Mouse (Mus musculus) heart, adult 9 months (tissue): ENCODE data around the gene Klhl29.
"Not testable (repeated sequence)": the region's sequence is repeated elsewhere in the genome, so short reads cannot be mapped to it uniquely, and the experiment has no call there.

Experiments
- DNase-seq, 2 experiments: peaks; one replicate each; pipeline ENCODE4 v3.0.0; 2022; ENCODE audit warnings: low spot score in 2 of 2

Gene Klhl29

GRCm38 (mm10) chr12:5358497-5358896 is 17.0 kb downstream of the Klhl29 start:
- DNase-seq, result no peak

GRCm38 (mm10) chr12:5353416-5353815 is 22.1 kb downstream of the Klhl29 start:
- no peak for DNase-seq

- no peak for DNase-seq
These were observed 22.7 kb downstream of the Klhl29 start for GRCm38 (mm10) chr12:5352771-5353170.

- no peak for DNase-seq
These were observed 24.8 kb downstream of the Klhl29 start for GRCm38 (mm10) chr12:5350491-5351285.

GRCm38 (mm10) chr12:5345088-5345487 is 30.4 kb downstream of the Klhl29 start:
- no peak for DNase-seq

DNA sequence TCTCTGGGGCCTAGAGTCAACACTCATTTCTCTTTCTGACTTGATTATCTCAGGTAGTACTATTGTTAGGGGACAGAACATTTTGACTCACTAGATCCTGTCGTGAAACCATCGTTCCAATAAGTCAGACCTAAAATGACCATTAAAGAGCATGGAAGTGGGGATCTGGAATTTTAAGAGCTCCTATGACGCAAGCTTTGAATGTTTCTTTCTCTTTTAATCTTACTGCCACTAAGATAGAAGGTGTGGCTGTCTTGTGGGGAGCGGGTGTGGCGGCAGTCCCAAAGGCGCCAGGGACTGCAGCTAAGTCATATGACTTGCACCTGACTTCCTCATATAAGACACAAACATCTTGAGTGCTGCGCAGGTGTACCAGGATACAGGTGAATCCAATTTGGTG is 31.0 kb downstream of the Klhl29 start:
- DNase-seq, result not testable (repeated sequence)

DNA sequence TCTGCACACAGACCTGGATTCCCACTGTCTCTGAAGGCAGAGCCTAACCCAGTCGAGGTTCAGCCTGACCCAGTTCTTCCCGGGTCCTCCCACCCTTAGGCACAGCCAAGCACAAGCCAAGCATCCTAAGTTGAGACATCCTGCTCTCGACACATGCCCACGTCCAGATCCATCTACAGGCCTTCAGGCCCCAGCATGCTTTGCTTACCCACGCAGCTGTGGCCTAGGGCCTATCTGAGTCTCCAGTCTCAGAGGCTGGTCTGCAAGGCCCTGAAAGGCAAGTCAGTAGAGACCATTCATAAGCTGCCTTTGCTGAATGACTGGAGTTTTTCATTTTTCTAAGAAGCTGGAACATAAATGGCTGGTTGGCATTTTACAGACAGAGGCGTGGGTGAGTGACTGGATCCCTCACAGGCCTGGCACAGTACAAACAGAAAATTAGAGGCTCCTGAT is 35.3 kb downstream of the Klhl29 start:
- no peak for DNase-seq

GRCm38 (mm10) chr12:5336927-5337712 is 38.4 kb downstream of the Klhl29 start:
- DNase-seq, result peak; percentile 20 to 32

DNA sequence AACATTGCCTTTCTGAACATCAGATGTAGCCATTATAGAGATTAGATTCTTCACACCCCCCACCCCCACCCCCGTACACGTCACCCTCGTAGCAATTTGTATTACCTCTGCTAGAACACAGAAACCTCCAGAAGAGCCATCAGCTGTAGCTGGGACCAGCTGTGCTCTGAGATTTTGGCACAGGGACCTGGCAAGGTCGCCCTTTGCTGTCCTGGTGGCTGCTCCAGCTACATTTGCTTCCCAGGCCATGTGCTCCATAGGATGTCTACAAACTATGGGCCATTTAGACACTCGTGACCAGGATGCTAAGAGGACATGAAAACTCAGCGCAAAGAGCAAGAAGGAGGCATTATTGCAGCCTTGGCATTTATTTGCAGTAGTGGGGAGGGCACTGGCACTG is 39.2 kb downstream of the Klhl29 start:
- DNase-seq, result no peak

DNA sequence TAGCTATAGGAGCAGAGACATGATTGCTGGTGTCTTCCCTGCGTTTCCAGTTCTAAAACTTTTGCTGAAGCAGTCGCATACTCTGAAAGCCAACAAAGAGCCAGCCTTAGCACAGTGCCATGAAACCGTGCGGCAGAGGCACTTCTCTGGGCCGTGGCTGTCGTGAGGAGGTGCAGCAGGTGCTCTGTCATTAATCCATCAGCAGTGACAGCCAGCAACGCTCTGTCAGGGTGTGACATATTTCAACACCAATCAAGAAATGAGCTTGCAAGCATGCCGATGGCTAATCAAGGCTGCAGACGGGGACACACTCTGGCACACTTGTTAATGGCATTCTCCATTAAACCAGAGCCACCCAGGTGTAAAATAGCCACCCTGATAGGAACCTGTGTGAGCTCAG is 40.5 kb downstream of the Klhl29 start:
- no peak for DNase-seq

- no peak for DNase-seq
These were observed 41.3 kb downstream of the Klhl29 start for GRCm38 (mm10) chr12:5334175-5334574.

- DNase-seq, result no peak
These were observed 43.5 kb downstream of the Klhl29 start for GRCm38 (mm10) chr12:5331810-5332484.

- no peak for DNase-seq
These were observed 44.9 kb downstream of the Klhl29 start for GRCm38 (mm10) chr12:5330496-5331070.

- no peak for DNase-seq
These were observed 52.9 kb downstream of the Klhl29 start for GRCm38 (mm10) chr12:5322444-5323087.

DNA sequence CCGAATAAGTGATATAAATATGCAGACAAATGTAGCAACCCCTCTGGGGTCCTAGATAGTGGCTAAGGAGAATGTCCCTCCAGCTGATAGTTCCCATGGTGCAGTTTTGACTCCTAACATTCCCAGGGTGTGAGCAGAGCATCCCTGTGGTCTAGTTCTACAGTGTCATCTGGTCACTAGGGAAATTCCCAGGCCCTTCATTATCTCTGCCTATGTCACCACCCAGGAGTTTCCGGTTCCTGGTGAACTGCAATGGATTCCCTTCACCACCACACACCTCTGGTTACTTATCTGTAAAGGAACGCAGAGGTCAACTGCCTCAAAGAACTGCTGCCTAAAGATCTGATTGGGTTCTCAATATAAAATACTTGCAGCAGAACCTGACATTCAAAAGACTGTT is 54.5 kb downstream of the Klhl29 start:
- DNase-seq, result no peak

DNA sequence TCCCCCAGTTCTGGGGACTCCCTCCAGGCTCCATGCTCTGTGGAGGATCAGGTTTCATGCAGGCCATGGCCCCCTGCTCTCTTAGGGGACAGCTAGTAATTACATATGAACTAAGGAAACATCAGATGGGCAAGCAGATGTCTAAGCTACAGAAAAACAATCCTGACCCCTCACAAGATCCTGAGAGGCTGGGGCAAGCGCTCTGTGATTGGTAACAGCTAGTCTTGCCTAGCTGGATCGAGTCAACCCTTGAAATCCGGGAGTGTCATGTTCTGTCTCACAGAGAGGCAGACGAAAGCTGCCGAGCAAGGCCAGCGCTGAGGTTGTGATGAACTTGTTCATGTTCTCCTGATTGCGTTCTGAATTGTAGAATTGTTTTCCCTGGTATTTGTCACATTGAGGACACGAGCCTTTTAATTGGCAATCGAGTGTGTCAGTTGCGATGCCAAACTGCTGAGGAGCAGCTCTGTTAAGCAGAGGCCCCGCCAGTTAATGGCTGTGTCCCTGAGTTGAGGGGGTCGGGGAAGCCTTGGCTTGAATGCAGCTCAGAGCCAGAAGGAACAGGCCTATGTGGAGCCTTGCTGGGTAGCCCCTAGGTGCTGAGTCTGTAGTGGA is 56.0 kb downstream of the Klhl29 start:
- no peak for DNase-seq

DNA sequence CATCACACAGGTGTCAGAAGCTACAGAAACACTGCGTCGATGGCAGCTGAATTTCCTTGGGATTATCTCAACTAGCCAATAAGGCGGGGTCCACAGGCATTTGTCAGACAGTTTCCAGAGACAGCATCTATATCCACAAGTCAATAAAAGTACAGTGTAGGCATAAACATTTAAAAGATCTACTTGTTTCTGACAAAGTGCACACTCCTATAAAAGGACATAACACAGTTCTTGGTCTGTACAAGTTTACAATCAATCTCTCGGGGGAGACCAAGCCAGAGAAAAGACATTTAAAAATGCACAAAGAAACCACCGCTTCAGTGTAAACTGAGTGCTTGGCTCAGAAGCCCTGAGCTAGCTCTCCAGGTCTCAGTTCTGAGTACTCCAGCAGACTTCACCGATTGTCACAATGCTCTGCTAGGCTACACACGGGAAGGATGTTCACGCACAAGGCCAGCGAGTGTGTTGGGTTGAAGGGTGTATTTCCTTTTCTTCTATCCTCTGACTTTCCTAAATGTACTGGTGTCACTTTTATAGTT is 59.4 kb downstream of the Klhl29 start:
- no peak for DNase-seq

- DNase-seq, result no peak
These were observed 67.6 kb downstream of the Klhl29 start for GRCm38 (mm10) chr12:5307923-5308322.

DNA sequence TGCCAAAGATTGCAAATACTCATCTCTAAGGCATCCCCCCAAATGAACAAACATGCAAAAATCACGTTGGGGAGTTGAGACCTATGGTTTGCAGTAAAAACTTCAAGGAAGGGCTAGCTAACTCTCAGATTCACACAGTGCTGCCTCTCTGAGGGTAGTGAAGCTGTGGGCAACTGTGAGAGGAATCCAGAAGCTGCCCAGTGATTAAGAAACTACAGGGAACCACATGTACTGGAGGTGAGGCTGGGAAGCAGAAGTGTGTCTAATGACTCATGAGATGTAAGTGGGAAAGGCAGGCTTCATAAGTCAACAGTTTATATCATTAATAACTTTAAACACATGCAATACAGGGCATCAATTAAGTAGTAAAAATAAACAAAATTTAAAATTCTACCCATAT is 70.0 kb downstream of the Klhl29 start:
- DNase-seq, result no peak

DNA sequence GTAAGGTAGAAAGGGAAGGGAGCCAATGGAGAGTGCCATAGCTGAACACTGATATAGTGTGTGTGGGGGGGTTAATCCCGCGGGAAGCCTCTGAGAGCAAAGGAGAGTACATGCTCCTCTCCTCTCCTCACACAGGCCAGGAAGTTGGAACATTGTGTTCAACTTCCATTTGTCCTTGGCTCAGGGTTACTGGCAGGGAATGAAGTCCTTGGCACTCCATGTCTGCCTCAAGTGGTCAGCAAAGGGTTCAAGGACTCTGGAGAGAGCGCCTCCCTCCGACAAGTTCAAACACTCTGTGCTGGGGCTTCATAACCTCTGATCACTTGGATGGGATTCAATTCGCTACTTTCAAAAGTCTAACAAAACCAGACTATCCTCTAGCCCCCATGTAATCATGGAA is 71.6 kb downstream of the Klhl29 start:
- DNase-seq, result peak; percentile 3 to 33

DNA sequence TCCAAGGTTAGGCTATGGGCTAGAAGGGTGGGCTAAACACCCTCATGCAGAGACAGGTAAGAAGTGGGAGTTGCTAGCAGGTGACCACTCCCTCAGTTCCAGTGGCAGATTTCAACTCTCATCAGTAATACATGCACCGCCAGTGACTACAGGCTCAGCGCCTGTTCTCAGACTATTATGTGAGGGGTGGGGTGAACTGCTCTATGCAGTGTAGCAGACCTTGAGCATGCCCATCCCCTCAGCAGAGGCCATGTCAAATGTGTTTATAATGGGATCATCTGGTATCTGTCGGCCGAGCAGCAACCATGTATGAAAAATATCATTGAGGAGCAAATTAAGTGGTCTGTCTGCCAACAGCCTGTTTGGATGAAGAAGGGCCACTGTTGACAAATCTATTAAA is 72.4 kb downstream of the Klhl29 start:
- DNase-seq, result no peak
